Comparison of ENCODE assay signal across 8 mouse cellular contexts in the genomic region with DNA sequence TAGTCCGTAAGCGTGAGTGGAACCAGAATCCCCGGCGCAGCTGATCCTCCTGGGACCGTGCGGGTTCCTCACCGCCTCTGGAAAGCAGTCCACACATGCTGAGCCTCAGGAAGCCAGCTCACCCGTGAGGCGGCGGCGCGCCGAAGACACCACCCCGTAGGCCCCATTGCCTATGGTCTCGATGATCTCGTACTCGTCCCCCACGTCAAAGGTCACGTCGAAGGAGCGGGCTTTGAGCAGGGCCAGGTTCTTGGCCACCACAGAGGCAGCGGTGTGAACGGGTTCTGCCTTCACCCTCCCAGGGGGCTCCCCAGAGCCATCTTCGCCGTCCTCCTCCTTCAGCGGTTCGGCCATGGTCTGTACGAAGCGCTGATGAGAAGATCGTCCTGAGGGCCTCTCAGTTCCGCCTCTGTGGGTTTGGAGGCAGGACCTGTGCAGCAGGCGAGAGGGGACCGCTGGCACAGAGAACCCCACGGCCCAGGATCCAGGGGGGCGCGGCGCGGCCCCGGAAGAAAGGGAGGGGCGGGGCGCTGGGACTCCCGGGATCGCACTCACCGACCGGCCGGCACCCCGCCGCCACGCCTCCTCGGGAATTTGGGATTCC. TPM values are rescaled to one million over a fixed set of nuclear protein-coding genes. Genes with fewer than 3 reads are reported as not detected.
A peak's percentile ranks its signal among the peaks of the same experiment; 100 is the strongest.
DNase-seq lines count a peak whose midpoint lies in the region; ATAC-seq and TF ChIP-seq lines count a peak whose summit lies in the region.

No protein-coding gene starts in this region.

- H3K4me2 ChIP-seq in embryonic facial prominence, embryonic 13.5 days: peak overlapping the region; percentile 89
- H3K4me2 ChIP-seq in liver, embryonic 15.5 days: peak overlapping the region; percentile 97

- peak; percentile 49 for ATAC-seq in embryonic facial prominence, embryonic 13.5 days (ENCODE audit: insufficient number of reproducible peaks, insufficient read depth, low FRiP score, low TSS enrichment, low read depth)
- peak; percentile 45 for ATAC-seq in inflammation-experienced regulatory T-cells, adult 6 months
- ATAC-seq in liver, embryonic 15.5 days (ENCODE audit: insufficient read depth): peak; percentile 71

- H3K27ac ChIP-seq in embryonic facial prominence, embryonic 13.5 days: peak overlapping the region; percentile 92
- H3K27ac ChIP-seq in liver, embryonic 15.5 days (replicated peaks): peak overlapping the region; percentile 59

- DNase-seq in lung, adult 2 months: peak; percentile 40
- DNase-seq in lung, postnatal 10 days: no peak
- peak; percentile 44 for DNase-seq in adrenal gland, postnatal 10 days
- DNase-seq in right cerebral cortex, adult 18-20 months: peak; percentile 47
- DNase-seq in natural killer cell, adult 2 months (ENCODE audit: low spot score in 2 of 2): no peak

- H3K27me3 ChIP-seq in embryonic facial prominence, embryonic 13.5 days: no peaks in the 10 kb centered on the region
- H3K27me3 ChIP-seq in liver, embryonic 15.5 days: no peaks in the 10 kb centered on the region

- H3K9ac ChIP-seq in embryonic facial prominence, embryonic 13.5 days: peak overlapping the region; percentile 91
- peak overlapping the region; percentile 79 for H3K9ac ChIP-seq in liver, embryonic 15.5 days

- peaks cover 7% of the 10 kb centered on the region for H3K4me1 ChIP-seq in lung, adult 2 months (ENCODE audit: control insufficient read depth, insufficient read depth, low read length)
- H3K4me1 ChIP-seq in embryonic facial prominence, embryonic 13.5 days: peaks cover 35% of the 10 kb centered on the region
- peaks cover 21% of the 10 kb centered on the region for H3K4me1 ChIP-seq in liver, embryonic 15.5 days (replicated peaks)

- no peaks in the 10 kb centered on the region for H3K9me3 ChIP-seq in embryonic facial prominence, embryonic 13.5 days
- H3K9me3 ChIP-seq in liver, embryonic 15.5 days (replicated peaks): no peaks in the 10 kb centered on the region

- 1% methylated on average over 50 of the region's 50 CpGs for WGBS in lung, adult 2 months
- WGBS in embryonic facial prominence, embryonic 13.5 days: under 1% methylated on average over 49 of the region's 50 CpGs
- WGBS in liver, embryonic 15.5 days (ENCODE audit: insufficient replicate concordance): 3% methylated on average over 50 of the region's 50 CpGs

- peaks cover 42% of the 10 kb centered on the region for H3K36me3 ChIP-seq in embryonic facial prominence, embryonic 13.5 days
- H3K36me3 ChIP-seq in liver, embryonic 15.5 days (replicated peaks): peaks cover 34% of the 10 kb centered on the region

- TF ChIP-seq POLR2A in lung, adult 2 months (IDR thresholded peaks at IDR 0.05; ENCODE audit: borderline replicate concordance, extremely low read depth, low read depth, low read length): no peak

- no peak for TF ChIP-seq CTCF in lung, adult 2 months (IDR thresholded peaks at IDR 0.05; ENCODE audit: insufficient read depth, low read length)

- peak overlapping the region; percentile 88 for H3K4me3 ChIP-seq in lung, adult 2 months (replicated peaks; ENCODE audit: extremely low read depth, low read depth, low read length)
- H3K4me3 ChIP-seq in embryonic facial prominence, embryonic 13.5 days: peak overlapping the region; percentile 93
- H3K4me3 ChIP-seq in liver, embryonic 15.5 days (replicated peaks): peak overlapping the region; percentile 84

RNA-seq across cellular contexts. Expression of a gene that starts 0.6 kb away (rescaled TPM):
- polyA plus RNA-seq in lung, adult 2 months (2012; rRNA removed): 39.3 and 40.1 TPM in 2 replicates
- 10 to 100 TPM; 15.7 to 16.5 TPM for total RNA-seq in adrenal gland, postnatal 10 days (2021)
- 79.4 and 80.0 TPM in 2 replicates for polyA plus RNA-seq in embryonic facial prominence, embryonic 13.5 days (2015; fragmentation: Nextera tagmentation; extraction: Ambion mirVana)
- polyA plus RNA-seq in inflammation-experienced regulatory T-cells, adult 6 months (2017; shearing (Covaris generic)): 1 to 10 TPM; 5.6 to 8.9 (median 8.1) TPM
- 7.4 and 8.7 TPM in 2 replicates for polyA plus RNA-seq in liver, embryonic 15.5 days (2015; fragmentation: Nextera tagmentation; extraction: Ambion mirVana)

RNA-seq across cellular contexts. Expression of a gene that starts 8.4 kb away (rescaled TPM):
- polyA plus RNA-seq in lung, adult 2 months (2012; rRNA removed): 1,294 and 1,321 TPM in 2 replicates
- 10 to 100 TPM; 61.8 to 75.9 TPM for total RNA-seq in adrenal gland, postnatal 10 days (2021)
- 262 and 326 TPM in 2 replicates for polyA plus RNA-seq in embryonic facial prominence, embryonic 13.5 days (2015; fragmentation: Nextera tagmentation; extraction: Ambion mirVana)
- polyA plus RNA-seq in inflammation-experienced regulatory T-cells, adult 6 months (2017; shearing (Covaris generic)): not detected
- polyA plus RNA-seq in liver, embryonic 15.5 days (2015; fragmentation: Nextera tagmentation; extraction: Ambion mirVana): 8.7 and 9.8 TPM in 2 replicates

RNA-seq across cellular contexts. Expression of a gene that starts 11.3 kb away (rescaled TPM):
- 28.4 and 37.5 TPM in 2 replicates for polyA plus RNA-seq in lung, adult 2 months (2012; rRNA removed)
- total RNA-seq in adrenal gland, postnatal 10 days (2021): 10 to 100 TPM; 14.3 to 17.0 TPM
- 36.6 and 36.7 TPM in 2 replicates for polyA plus RNA-seq in embryonic facial prominence, embryonic 13.5 days (2015; fragmentation: Nextera tagmentation; extraction: Ambion mirVana)
- 1 to 10 TPM; 2.2 to 4.4 (median 2.4) TPM for polyA plus RNA-seq in inflammation-experienced regulatory T-cells, adult 6 months (2017; shearing (Covaris generic))
- 1.6 and 1.8 TPM in 2 replicates for polyA plus RNA-seq in liver, embryonic 15.5 days (2015; fragmentation: Nextera tagmentation; extraction: Ambion mirVana)

RNA-seq across cellular contexts. Expression of a gene that starts 39.7 kb away (rescaled TPM):
- polyA plus RNA-seq in lung, adult 2 months (2012; rRNA removed): 0.27 and 0.44 TPM in 2 replicates
- total RNA-seq in adrenal gland, postnatal 10 days (2021): 1 to 10 TPM; 1.5 to 2.4 TPM
- polyA plus RNA-seq in embryonic facial prominence, embryonic 13.5 days (2015; fragmentation: Nextera tagmentation; extraction: Ambion mirVana): 0.76 and 1.3 TPM in 2 replicates
- not detected for polyA plus RNA-seq in inflammation-experienced regulatory T-cells, adult 6 months (2017; shearing (Covaris generic))
- polyA plus RNA-seq in liver, embryonic 15.5 days (2015; fragmentation: Nextera tagmentation; extraction: Ambion mirVana): 0.08 and 0.17 TPM in 2 replicates

Comparison
In these comparisons a context has a peak if more than half of its experiments do, and no peak if none do; other contexts are left out.
1. DNase-seq: peak in lung, adult 2 months (single experiment), adrenal gland, postnatal 10 days (single experiment) and right cerebral cortex, adult 18-20 months (single experiment); none in lung, postnatal 10 days (single experiment) and natural killer cell, adult 2 months (0 of 2).
2. RNA of a gene that starts 8.4 kb away (polyA plus RNA-seq): 1,294 to 1,321 TPM in lung, adult 2 months and 262 to 326 TPM in embryonic facial prominence, embryonic 13.5 days; 8.7 to 9.8 TPM in liver, embryonic 15.5 days and not detected in inflammation-experienced regulatory T-cells, adult 6 months; every median in the first group is over 10 times any median in the second.
3. Peak in every context shown above with its lines, with median percentiles within 50 percentile points of each other: H3K4me3 ChIP-seq and ATAC-seq.